ENCODE assay signal across 17 mouse cellular contexts in genomic region chr3:101507766-101508165, GRCm38 (mm10).
DNase-seq lines count a peak whose midpoint lies in the region; ATAC-seq lines count a peak whose summit lies in the region.
"Had no signal": no experiment of that assay in that cellular context is flagged by ENCODE, and none has a peak within 500 bp of the region (broad histone marks: within the 10 kb centered on the region; RNA-seq: fewer than 3 reads in every experiment).

No protein-coding gene starts in this region.

- peaks cover 26% of the 10 kb centered on the region in 2 experiments for H3K4me1 ChIP-seq in heart, embryonic 14.5 days (ENCODE audit: control insufficient read depth in 2 of 2, insufficient read depth in 2 of 2, low read length in 2 of 2)
- H3K4me1 ChIP-seq in lung, embryonic 16.5 days (replicated peaks; ENCODE audit: control insufficient read depth, insufficient read depth, low read length): peaks cover 21% of the 10 kb centered on the region
- H3K4me1 ChIP-seq in kidney, embryonic 14.5 days (ENCODE audit: control insufficient read depth, insufficient read depth, low read length): peaks cover 22% of the 10 kb centered on the region

- H3K27ac ChIP-seq in heart, embryonic 14.5 days (replicated peaks in 1 of 2; ENCODE audit: control insufficient read depth in 1 of 2, insufficient read depth in 1 of 2, low read depth in 2 of 2, low read length in 2 of 2): peak overlapping the region; percentile 79 to 91
- peak overlapping the region; percentile 61 for H3K27ac ChIP-seq in lung, embryonic 16.5 days (ENCODE audit: low read length)
- H3K27ac ChIP-seq in kidney, embryonic 14.5 days (ENCODE audit: low read depth, low read length): peak overlapping the region; percentile 37; the same call in 1 of the 2 replicates
- H3K27ac ChIP-seq: embryonic facial prominence, embryonic 12.5 days; forebrain, embryonic 15.5 days; liver, embryonic 14.5 days; neural tube, embryonic 15.5 days had no signal

- no peak for ATAC-seq in heart, embryonic 14.5 days (ENCODE audit: insufficient number of reproducible peaks, insufficient read depth, low FRiP score, low read depth)
- 0 out of 2 replicates have a peak, but pooled peaks have one; percentile 1 for ATAC-seq in lung, embryonic 16.5 days (ENCODE audit: low read depth)
- no peak for ATAC-seq in kidney, embryonic 14.5 days (ENCODE audit: low FRiP score, low TSS enrichment)
- ATAC-seq: forebrain, embryonic 15.5 days; hindbrain, embryonic 16.5 days had no signal

- no peaks in the 10 kb centered on the region for H3K36me3 ChIP-seq in heart, embryonic 14.5 days (ENCODE audit: control insufficient read depth, insufficient read depth, low read length)
- no peaks in the 10 kb centered on the region for H3K36me3 ChIP-seq in lung, embryonic 16.5 days (ENCODE audit: control insufficient read depth, insufficient read depth, low read length)
- no peaks in the 10 kb centered on the region for H3K36me3 ChIP-seq in kidney, embryonic 14.5 days (ENCODE audit: control insufficient read depth, insufficient read depth, low read length)
- H3K36me3 ChIP-seq: embryonic facial prominence, embryonic 12.5 days; forebrain, embryonic 15.5 days; neural tube, embryonic 15.5 days had no signal

- peak overlapping the region; percentile 66 for H3K9ac ChIP-seq in heart, embryonic 14.5 days (ENCODE audit: low read length)
- no peak overlapping the region for H3K9ac ChIP-seq in lung, embryonic 16.5 days (ENCODE audit: low read length)
- H3K9ac ChIP-seq in kidney, embryonic 14.5 days (ENCODE audit: low read depth, low read length): no peak overlapping the region
- H3K9ac ChIP-seq: embryonic facial prominence, embryonic 12.5 days; forebrain, embryonic 15.5 days; liver, embryonic 14.5 days; neural tube, embryonic 15.5 days had no signal

- H3K4me2 ChIP-seq in heart, embryonic 14.5 days (ENCODE audit: low read length): peak overlapping the region; percentile 53
- H3K4me2 ChIP-seq in lung, embryonic 16.5 days (ENCODE audit: low read depth, low read length): peak overlapping the region; percentile 13
- no peak overlapping the region for H3K4me2 ChIP-seq in kidney, embryonic 14.5 days (replicated peaks; ENCODE audit: low read depth, low read length)
- H3K4me2 ChIP-seq: embryonic facial prominence, embryonic 12.5 days; forebrain, embryonic 15.5 days; neural tube, embryonic 15.5 days had no signal

- 0 out of 2 replicates have a peak, but pooled peaks cover 2% of the 10 kb centered on the region for H3K9me3 ChIP-seq in heart, embryonic 14.5 days (ENCODE audit: control insufficient read depth, low read length)
- H3K9me3 ChIP-seq in lung, embryonic 16.5 days (ENCODE audit: control insufficient read depth, low read length): no peaks in the 10 kb centered on the region
- peaks cover 6% of the 10 kb centered on the region for H3K9me3 ChIP-seq in kidney, embryonic 14.5 days (ENCODE audit: control insufficient read depth, low read length)
- H3K9me3 ChIP-seq: embryonic facial prominence, embryonic 12.5 days; forebrain, embryonic 15.5 days; neural tube, embryonic 15.5 days had no signal

- H3K4me3 ChIP-seq in heart, embryonic 14.5 days (ENCODE audit: control insufficient read depth in 1 of 2, insufficient read depth in 1 of 2, low read depth in 1 of 2, low read length in 2 of 2): no peak overlapping the region
- H3K4me3 ChIP-seq in lung, embryonic 16.5 days (ENCODE audit: low read length): no peak overlapping the region
- H3K4me3 ChIP-seq in kidney, embryonic 14.5 days (ENCODE audit: low read length): no peak overlapping the region
- H3K4me3 ChIP-seq: embryonic facial prominence, embryonic 12.5 days; forebrain, embryonic 15.5 days; myocyte; neural tube, embryonic 15.5 days had no signal

- H3K27me3 ChIP-seq in heart, embryonic 14.5 days (ENCODE audit: control insufficient read depth, insufficient read depth, low read length): no peaks in the 10 kb centered on the region
- no peaks in the 10 kb centered on the region for H3K27me3 ChIP-seq in lung, embryonic 16.5 days (ENCODE audit: control insufficient read depth, insufficient read depth, low read depth, low read length)
- no peaks in the 10 kb centered on the region for H3K27me3 ChIP-seq in kidney, embryonic 14.5 days (ENCODE audit: control insufficient read depth, insufficient read depth, low read length)
- H3K27me3 ChIP-seq: embryonic facial prominence, embryonic 12.5 days; forebrain, embryonic 15.5 days; neural tube, embryonic 15.5 days had no signal

- 21% methylated on average over 3 of the region's 3 CpGs for WGBS in heart, embryonic 14.5 days
- WGBS in lung, embryonic 16.5 days: 36% methylated on average over 3 of the region's 3 CpGs
- WGBS in kidney, embryonic 14.5 days: 48% methylated on average over 3 of the region's 3 CpGs

- no peak for DNase-seq in heart, postnatal 4 days
- DNase-seq in lung, postnatal 10 days: no peak
- peak; percentile 63 to 88 for DNase-seq in kidney, postnatal 36 days
- no peak for DNase-seq in cerebellum, adult 8-10 months
- DNase-seq in right cerebral cortex, postnatal 36 days (ENCODE audit: low spot score in 2 of 2): no peak
- DNase-seq: midbrain, embryonic 14.5 days; right cerebral cortex, postnatal 25 days; thymus, adult 18-20 months had no signal

Comparison
In these comparisons a context has a peak if more than half of its experiments do, and no peak if none do; other contexts are left out.
1. DNase-seq: peak in kidney, postnatal 36 days (2 of 2); none in heart, postnatal 4 days (single experiment), lung, postnatal 10 days (single experiment), cerebellum, adult 8-10 months (single experiment) and right cerebral cortex, postnatal 36 days (0 of 2).
2. Peak in every context shown above with its lines, with median percentiles within 50 percentile points of each other: H3K27ac ChIP-seq.